Mouse (Mus musculus): Measurements from ENCODE around the gene Smim15. TPM values are rescaled to one million over a fixed set of nuclear protein-coding genes. Genes with fewer than 3 reads are reported as not detected.

The Smim15 gene
- 51.6 and 55.2 TPM in 2 replicates for polyA plus RNA-seq (2016; fragmentation: Nextera tagmentation; extraction: Ambion mirVana)

DNA sequence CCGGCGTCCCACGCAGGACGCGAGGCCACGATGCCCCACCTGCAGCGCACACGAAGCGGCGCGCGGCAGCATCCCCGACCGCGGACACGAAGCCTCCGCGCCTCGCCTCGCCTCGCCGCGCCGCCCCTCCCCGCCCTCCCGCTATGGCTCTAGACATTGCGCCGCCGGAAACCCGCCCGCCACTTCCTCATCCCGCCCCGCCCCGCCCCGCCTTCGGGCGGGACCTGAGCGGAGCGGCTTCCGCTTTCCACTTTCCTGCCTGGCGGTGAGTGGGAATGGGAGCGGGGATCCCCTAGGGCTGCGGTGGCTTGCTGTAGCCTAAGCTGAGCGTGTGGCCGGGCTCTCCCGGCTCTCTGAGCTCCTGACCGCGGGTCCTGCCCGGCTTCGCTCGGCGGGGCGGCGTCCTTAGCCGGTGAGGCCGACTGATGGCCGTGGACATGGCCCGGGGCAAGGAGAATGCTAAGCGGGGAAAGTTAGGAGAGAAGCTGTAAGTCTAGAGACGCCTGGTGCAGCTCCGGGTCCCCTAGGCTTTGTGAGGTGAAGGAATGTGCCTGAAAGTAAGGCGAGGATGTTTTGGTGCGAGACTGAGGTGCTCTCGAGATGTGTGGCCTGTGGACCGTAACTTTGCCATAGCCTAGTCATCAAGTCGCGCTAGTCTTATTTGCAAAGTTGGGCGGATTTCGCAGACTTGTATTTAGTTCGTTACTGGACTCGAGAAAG lies at the start of gene Smim15:
Gene Smim15, plus strand, starts transcription at position 225 of the 720 bp plus-strand sequence.
- peak; percentile 94 for DNase-seq (ENCODE audit: low spot score)
- under 1% methylated on average over 71 of the region's 71 CpGs for WGBS
- Histone ChIP-seq H3K4me1 (peaks cover 47% of the 10 kb centered on the region), H3K27ac (replicated peaks) (peak within 1 kb of the TSS; percentile 98), H3K4me3 (peak within 1 kb of the TSS; percentile 98), H3K9me3 (no peaks in the 10 kb centered on the region), H3K27me3 (replicated peaks; ENCODE audit: low read depth, poor library complexity, severe bottlenecking) (no peaks in the 10 kb centered on the region), H3K36me3 (replicated peaks) (peaks cover 21% of the 10 kb centered on the region)

DNA sequence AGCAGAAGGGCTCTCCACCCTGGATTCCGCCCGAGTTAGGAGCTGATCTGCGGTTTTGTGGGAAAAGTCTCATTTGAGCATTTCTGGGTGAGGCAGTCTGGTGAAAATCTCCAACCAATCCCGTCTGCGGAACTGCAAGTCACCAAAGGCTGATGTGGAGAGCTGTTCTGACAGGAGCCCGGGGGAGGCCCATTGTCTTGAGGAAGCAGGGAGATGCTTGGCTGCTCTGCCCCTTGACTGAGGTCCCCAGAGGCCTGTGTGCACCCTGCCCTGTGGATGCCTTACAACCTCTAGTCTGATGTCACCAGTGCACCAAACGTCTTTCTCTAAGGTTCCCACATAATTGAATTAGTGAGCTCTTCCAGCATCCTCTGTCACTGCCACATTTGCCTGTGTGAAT lies 49.0 kb upstream of the Smim15 start:
- Histone ChIP-seq H3K9me3 (no peaks in the 10 kb centered on the region), H3K4me1 (no peaks in the 10 kb centered on the region), H3K36me3 (replicated peaks) (no peaks in the 10 kb centered on the region), H3K27ac (replicated peaks) (no peak overlapping the region), H3K27me3 (replicated peaks; ENCODE audit: low read depth, poor library complexity, severe bottlenecking) (no peaks in the 10 kb centered on the region), H3K4me3 (no peak overlapping the region)
- WGBS, result 64% methylated on average over 7 of the region's 7 CpGs
- DNase-seq (ENCODE audit: low spot score), result no peak

DNA sequence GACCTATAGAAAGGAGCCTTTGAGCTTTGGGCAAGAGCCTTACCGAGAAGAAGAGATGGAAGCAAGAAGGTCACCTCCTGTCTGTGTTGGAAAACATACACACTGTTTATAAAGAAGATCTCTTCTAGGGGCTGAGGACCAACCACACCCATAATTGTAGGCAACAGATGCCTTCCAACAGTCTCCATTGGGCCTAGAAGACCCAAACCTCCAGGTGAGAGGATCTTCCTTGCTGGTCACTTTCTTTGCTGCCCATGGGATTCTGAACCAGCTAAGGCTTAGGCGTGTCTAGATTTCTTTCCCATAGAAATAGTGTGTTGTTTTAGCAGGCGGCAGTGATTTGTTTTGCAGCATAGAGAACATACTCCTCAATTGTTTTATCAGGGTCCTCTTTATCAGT lies 47.9 kb upstream of the Smim15 start:
- DNase-seq (ENCODE audit: low spot score), result no peak
- Histone ChIP-seq H3K4me1 (no peaks in the 10 kb centered on the region), H3K27me3 (replicated peaks; ENCODE audit: low read depth, poor library complexity, severe bottlenecking) (no peaks in the 10 kb centered on the region), H3K9me3 (no peaks in the 10 kb centered on the region), H3K27ac (replicated peaks) (no peak overlapping the region), H3K36me3 (replicated peaks) (no peaks in the 10 kb centered on the region), H3K4me3 (no peak overlapping the region)
- WGBS, result 93% methylated on average over 3 of the region's 3 CpGs

DNA sequence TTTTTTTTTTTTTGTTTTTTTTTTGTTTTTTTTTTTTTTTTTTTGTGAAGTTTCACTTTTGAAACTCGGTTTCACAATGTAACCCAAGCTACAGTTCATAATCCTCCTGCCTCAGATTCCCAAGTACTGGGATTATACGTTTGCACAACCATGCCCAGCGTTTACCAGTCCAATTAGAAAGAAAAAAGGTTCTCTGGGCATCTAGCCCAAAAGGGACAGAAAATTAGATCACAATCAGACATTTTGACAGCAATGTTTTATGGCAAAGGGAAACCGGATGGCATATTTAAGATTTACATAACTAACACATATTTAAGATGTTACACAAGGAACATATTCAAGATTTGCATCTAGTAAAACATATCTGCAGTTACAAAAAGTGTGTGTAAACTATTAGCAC lies 36.4 kb upstream of the Smim15 start:
- Histone ChIP-seq H3K4me3 (no peak overlapping the region), H3K4me1 (0 out of 2 replicates have a peak, but pooled peaks cover 3% of the 10 kb centered on the region), H3K36me3 (replicated peaks) (no peaks in the 10 kb centered on the region), H3K27me3 (replicated peaks; ENCODE audit: low read depth, poor library complexity, severe bottlenecking) (no peaks in the 10 kb centered on the region), H3K27ac (replicated peaks) (no peak overlapping the region), H3K9me3 (peaks cover 12% of the 10 kb centered on the region; the same call in 1 of the 2 replicates)
- DNase-seq (ENCODE audit: low spot score), result no peak
- WGBS, result 87% methylated on average over 4 of the region's 4 CpGs

DNA sequence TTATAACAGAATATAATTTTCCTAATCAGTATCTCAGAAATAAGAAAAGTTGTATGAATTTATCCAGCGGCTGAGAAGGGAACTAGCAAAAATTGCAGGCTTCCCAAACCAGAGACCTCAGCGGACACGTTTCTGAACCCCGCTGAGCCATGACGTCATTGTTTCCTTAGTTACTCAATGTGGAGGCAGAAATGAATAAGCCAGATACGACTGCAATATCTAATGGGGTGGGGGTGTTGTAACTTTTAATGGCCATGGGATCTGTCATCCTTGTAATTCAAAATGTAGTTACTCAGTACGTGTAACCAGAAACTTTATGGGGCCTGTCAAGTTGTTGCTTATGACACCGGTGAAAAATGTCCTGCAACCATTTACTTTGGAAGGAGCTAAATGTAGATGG lies 31.1 kb upstream of the Smim15 start:
- peaks cover 8% of the 10 kb centered on the region; the same call in 1 of the 2 replicates for H3K9me3 ChIP-seq
- no peaks in the 10 kb centered on the region for H3K27me3 ChIP-seq (replicated peaks; ENCODE audit: low read depth, poor library complexity, severe bottlenecking)
- 94% methylated on average over 8 of the region's 8 CpGs for WGBS

DNA sequence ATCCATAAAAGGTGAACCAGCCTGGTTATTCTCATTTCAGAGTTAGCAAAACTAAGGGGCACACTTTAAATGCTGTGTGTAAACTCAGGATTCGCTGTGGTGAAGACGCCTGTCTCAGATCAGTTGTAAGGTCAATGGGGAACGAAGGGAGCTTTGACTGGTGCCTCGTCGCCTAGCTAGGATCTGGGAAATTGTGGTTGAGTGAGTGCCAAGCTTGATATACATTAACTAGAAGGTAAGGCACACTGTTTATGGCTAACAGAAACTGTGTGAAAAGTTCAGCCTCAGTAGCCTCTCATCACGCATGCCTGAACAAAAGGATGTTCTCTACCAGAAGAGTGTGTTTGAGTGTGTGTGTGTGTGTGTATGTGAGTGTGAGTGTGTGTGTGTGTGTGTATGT lies 30.4 kb upstream of the Smim15 start:
- Histone ChIP-seq H3K27ac (replicated peaks) (no peak overlapping the region), H3K9me3 (peaks cover 1% of the 10 kb centered on the region; the same call in 1 of the 2 replicates), H3K4me1 (no peaks in the 10 kb centered on the region), H3K27me3 (replicated peaks; ENCODE audit: low read depth, poor library complexity, severe bottlenecking) (no peaks in the 10 kb centered on the region), H3K36me3 (replicated peaks) (no peaks in the 10 kb centered on the region), H3K4me3 (no peak overlapping the region)
- DNase-seq (ENCODE audit: low spot score), result no peak
- WGBS, result 90% methylated on average over 6 of the region's 6 CpGs

More for the DNA sequence above, 31.1 kb upstream of the Smim15 start:
- DNase-seq (ENCODE audit: low spot score), result no peak
- no peak overlapping the region for H3K27ac ChIP-seq (replicated peaks)
- H3K4me3 ChIP-seq, result no peak overlapping the region
- H3K4me1 ChIP-seq, result no peaks in the 10 kb centered on the region
- H3K36me3 ChIP-seq (replicated peaks), result no peaks in the 10 kb centered on the region

DNA sequence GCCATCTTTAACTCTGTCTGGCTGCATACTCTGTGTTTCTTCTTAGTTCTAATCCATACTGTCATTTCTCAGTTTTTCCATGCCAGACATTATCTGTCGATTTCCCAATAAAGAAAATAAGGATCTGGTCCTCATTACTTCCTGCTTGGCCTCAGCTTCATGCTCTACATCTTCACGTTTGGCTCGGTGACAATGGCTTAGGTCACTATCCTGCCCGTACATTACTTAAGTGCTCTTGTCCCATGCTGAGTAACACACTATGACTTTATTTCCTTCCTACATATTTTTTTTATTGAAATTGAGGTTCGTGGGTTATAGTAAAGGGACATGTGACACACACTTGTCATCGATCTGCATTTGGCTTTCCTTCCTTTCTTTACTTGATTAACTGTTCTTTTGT lies 29.1 kb upstream of the Smim15 start:
- no peaks in the 10 kb centered on the region for H3K27me3 ChIP-seq (replicated peaks; ENCODE audit: low read depth, poor library complexity, severe bottlenecking)
- DNase-seq (ENCODE audit: low spot score), result no peak
- H3K9me3 ChIP-seq, result no peaks in the 10 kb centered on the region
- no peak overlapping the region for H3K4me3 ChIP-seq
- 91% methylated on average over 6 of the region's 6 CpGs for WGBS
- H3K36me3 ChIP-seq (replicated peaks), result no peaks in the 10 kb centered on the region
- H3K4me1 ChIP-seq, result no peaks in the 10 kb centered on the region
- no peak overlapping the region for H3K27ac ChIP-seq (replicated peaks)

DNA sequence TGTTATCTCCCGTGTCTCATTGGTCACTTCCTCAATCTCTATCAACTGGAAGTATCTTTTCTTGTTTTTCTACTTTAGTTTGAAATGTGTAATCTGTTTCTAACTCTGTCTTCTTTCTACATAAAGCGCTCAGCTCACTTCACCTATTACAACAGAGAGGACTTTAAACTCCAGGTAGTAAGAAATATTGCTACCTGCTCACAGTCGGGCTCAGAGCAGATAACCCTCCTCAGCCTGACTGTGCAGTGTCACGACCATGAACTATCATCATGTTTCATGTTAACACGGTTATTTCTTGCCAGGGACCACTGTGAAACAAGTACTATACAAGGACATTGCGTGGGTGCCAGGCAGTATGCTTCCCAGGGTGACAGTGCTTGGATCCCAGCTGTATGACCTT lies 26.9 kb upstream of the Smim15 start:
- Histone ChIP-seq H3K9me3 (no peaks in the 10 kb centered on the region), H3K27ac (replicated peaks) (no peak overlapping the region), H3K4me3 (no peak overlapping the region), H3K36me3 (replicated peaks) (no peaks in the 10 kb centered on the region), H3K4me1 (no peaks in the 10 kb centered on the region), H3K27me3 (replicated peaks; ENCODE audit: low read depth, poor library complexity, severe bottlenecking) (no peaks in the 10 kb centered on the region)
- no peak for DNase-seq (ENCODE audit: low spot score)
- 84% methylated on average over 6 of the region's 6 CpGs for WGBS

DNA sequence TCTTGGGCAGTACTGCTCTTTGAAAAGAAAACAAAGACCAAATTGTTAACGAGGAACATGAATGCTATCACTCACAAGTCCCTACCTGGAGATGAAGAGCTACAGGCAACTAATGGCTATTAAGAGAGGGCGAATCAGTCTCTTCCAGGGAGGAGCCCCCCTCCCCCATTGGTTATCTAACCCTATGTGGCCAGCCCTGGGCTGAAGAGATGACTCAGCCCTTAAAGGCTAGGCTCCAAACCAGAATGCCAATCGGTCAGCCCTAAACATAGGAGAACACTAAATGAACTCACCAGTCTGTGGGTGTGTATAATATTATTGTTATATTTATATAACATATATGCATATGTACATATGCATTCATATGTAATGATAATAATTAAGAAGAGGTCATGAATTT lies 18.4 kb upstream of the Smim15 start:
- 64% methylated on average over 3 of the region's 3 CpGs for WGBS

DNA sequence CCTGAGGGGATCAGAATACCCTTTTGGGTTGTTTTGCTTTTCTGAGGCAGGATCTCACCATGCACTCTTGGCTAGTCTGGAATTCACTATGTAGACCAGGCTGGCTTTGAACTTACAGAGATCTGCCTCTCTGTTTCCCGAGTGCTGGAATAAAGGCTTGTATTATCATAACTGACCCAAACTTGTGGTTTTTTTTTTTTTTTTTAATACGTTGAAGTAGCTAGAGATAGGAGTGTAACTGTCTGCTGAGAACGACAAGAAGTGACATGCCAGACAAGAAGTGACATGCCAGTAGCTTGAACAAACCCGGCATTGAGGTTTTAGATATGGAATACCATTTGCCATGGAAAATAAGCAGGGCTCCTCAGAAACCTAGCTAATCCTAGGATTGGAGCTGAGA lies 11.5 kb upstream of the Smim15 start:
- H3K4me3 ChIP-seq, result no peak overlapping the region
- no peak for DNase-seq (ENCODE audit: low spot score)
- 94% methylated on average over 4 of the region's 4 CpGs for WGBS
- 0 out of 2 replicates have a peak, but pooled peaks cover 2% of the 10 kb centered on the region for H3K9me3 ChIP-seq
- no peak overlapping the region for H3K27ac ChIP-seq (replicated peaks)
- no peaks in the 10 kb centered on the region for H3K4me1 ChIP-seq
- no peaks in the 10 kb centered on the region for H3K36me3 ChIP-seq (replicated peaks)
- H3K27me3 ChIP-seq (replicated peaks; ENCODE audit: low read depth, poor library complexity, severe bottlenecking), result no peaks in the 10 kb centered on the region

More for the DNA sequence above, 18.4 kb upstream of the Smim15 start:
- no peaks in the 10 kb centered on the region for H3K36me3 ChIP-seq (replicated peaks)
- H3K4me3 ChIP-seq, result no peak overlapping the region
- H3K27ac ChIP-seq (replicated peaks), result no peak overlapping the region
- no peaks in the 10 kb centered on the region for H3K4me1 ChIP-seq
- H3K9me3 ChIP-seq, result 0 out of 2 replicates have a peak, but pooled peaks cover 2% of the 10 kb centered on the region
- no peak for DNase-seq (ENCODE audit: low spot score)
- H3K27me3 ChIP-seq (replicated peaks; ENCODE audit: low read depth, poor library complexity, severe bottlenecking), result no peaks in the 10 kb centered on the region

DNA sequence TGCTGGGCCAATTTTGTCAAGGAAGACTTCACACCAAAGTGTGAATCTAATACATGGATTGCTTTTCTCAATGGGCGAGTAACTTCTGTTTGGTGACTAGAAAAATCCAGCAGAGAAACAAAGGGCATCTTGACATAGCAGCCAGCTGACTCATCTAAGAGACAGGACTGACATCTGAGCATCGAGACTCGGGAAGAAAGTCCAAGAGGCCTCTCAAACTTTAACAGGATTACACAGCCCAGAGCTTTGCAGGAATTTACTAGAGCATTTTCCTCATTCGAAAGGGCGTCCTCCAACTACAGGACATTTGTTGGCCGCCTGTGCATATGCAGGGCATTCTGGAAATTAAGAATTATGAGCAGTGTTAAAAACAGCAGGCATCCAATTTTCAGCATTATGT lies 4.9 kb upstream of the Smim15 start:
- 55% methylated on average over 6 of the region's 6 CpGs for WGBS
- Histone ChIP-seq H3K36me3 (replicated peaks) (no peaks in the 10 kb centered on the region), H3K27ac (replicated peaks) (no peak overlapping the region), H3K27me3 (replicated peaks; ENCODE audit: low read depth, poor library complexity, severe bottlenecking) (no peaks in the 10 kb centered on the region), H3K9me3 (no peaks in the 10 kb centered on the region), H3K4me3 (no peak overlapping the region), H3K4me1 (peaks cover 33% of the 10 kb centered on the region)
- DNase-seq (ENCODE audit: low spot score), result no peak

DNA sequence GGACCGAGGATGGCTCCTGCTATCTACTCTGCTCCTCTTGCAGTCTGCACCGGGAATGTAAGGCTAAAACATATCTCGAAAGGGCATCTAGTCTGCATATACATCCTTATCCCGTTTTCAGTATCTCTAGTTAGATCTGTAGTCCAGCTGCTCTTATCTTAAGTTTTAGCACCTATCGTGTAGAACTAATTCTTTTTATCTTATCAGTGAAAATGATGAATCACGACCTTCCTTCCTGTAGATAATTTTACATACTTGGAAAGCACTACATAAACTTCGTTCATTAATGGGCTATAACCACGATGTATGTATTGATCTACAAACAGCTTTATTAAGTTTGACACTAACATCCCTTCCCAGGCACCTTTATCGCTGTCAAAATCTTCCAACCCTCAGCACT lies 4.3 kb upstream of the Smim15 start:
- 77% methylated on average over 9 of the region's 9 CpGs for WGBS
- Histone ChIP-seq H3K9me3 (no peaks in the 10 kb centered on the region), H3K4me3 (no peak overlapping the region), H3K36me3 (replicated peaks) (no peaks in the 10 kb centered on the region), H3K4me1 (peaks cover 34% of the 10 kb centered on the region), H3K27me3 (replicated peaks; ENCODE audit: low read depth, poor library complexity, severe bottlenecking) (no peaks in the 10 kb centered on the region), H3K27ac (replicated peaks) (no peak overlapping the region)
- DNase-seq (ENCODE audit: low spot score), result no peak

DNA sequence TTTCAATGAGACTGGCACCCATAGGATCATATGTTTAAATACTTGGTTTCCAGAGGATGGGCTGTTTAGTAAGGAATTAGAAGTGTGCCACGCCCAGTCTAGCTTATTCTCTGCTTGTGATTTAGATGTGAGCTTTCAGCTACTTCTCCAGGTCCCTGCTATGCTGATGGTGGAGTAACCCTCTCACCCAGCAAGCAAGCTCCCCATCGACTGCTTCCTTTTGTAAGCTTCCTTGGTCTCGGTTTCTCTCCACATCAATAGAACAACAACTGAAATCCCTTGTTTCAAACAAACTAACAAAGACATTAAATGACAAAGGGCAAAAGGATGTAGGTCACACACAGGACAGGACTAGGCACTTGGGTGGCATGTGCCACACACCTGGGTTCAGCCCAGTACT lies 3.8 kb upstream of the Smim15 start:
- Histone ChIP-seq H3K27ac (replicated peaks) (no peak overlapping the region), H3K9me3 (no peaks in the 10 kb centered on the region), H3K4me1 (peaks cover 40% of the 10 kb centered on the region), H3K27me3 (replicated peaks; ENCODE audit: low read depth, poor library complexity, severe bottlenecking) (no peaks in the 10 kb centered on the region), H3K4me3 (no peak overlapping the region), H3K36me3 (replicated peaks) (no peaks in the 10 kb centered on the region)
- no peak for DNase-seq (ENCODE audit: low spot score)
- WGBS, result 53% methylated on average over 3 of the region's 3 CpGs
